Mouse (Mus musculus): ENCODE measurements around the gene Cotl1. TPM values are rescaled to one million over a fixed set of nuclear protein-coding genes. Genes with fewer than 3 reads are reported as not detected.

Cotl1 gene
- polyA plus RNA-seq, 1 experiment: 2.6 TPM

- no peak overlapping the region for H3K4me3 ChIP-seq (replicated peaks)
- H3K9me3 ChIP-seq (ENCODE audit: control insufficient read depth, low read length): no peaks in the 10 kb centered on the region
- no peaks in the 10 kb centered on the region for H3K27me3 ChIP-seq (ENCODE audit: control insufficient read depth)
- TF ChIP-seq GATA1 (IDR thresholded peaks at IDR 0.05; ENCODE audit: low read length) (no peak), TAL1 (IDR thresholded peaks at IDR 0.05; ENCODE audit: low read length) (no peak)
- H3K36me3 ChIP-seq (ENCODE audit: control insufficient read depth): peaks cover 3% of the 10 kb centered on the region; the same call in 1 of the 2 replicates
- H3K4me1 ChIP-seq (ENCODE audit: control insufficient read depth): peaks cover 3% of the 10 kb centered on the region
These were observed 27.5 kb downstream of the Cotl1 start for GRCm38 (mm10) chr8:119812650-119813431.

GRCm38 (mm10) chr8:119811925-119812324, 28.4 kb downstream of the Cotl1 start:
- Histone ChIP-seq H3K27me3 (ENCODE audit: control insufficient read depth) (no peaks in the 10 kb centered on the region), H3K4me3 (replicated peaks) (no peak overlapping the region), H3K36me3 (ENCODE audit: control insufficient read depth) (peaks cover 3% of the 10 kb centered on the region; the same call in 1 of the 2 replicates), H3K9me3 (ENCODE audit: control insufficient read depth, low read length) (no peaks in the 10 kb centered on the region), H3K4me1 (ENCODE audit: control insufficient read depth) (peaks cover 3% of the 10 kb centered on the region)
- TF ChIP-seq GATA1 (IDR thresholded peaks at IDR 0.05; ENCODE audit: low read length): no peak
- TF ChIP-seq TAL1 (IDR thresholded peaks at IDR 0.05; ENCODE audit: low read length): no peak

- peaks cover 3% of the 10 kb centered on the region; the same call in 1 of the 2 replicates for H3K36me3 ChIP-seq (ENCODE audit: control insufficient read depth)
- TF ChIP-seq TAL1 (IDR thresholded peaks at IDR 0.05; ENCODE audit: low read length) (no peak), GATA1 (IDR thresholded peaks at IDR 0.05; ENCODE audit: low read length) (no peak)
- H3K4me3 ChIP-seq (replicated peaks): no peak overlapping the region
- H3K4me1 ChIP-seq (ENCODE audit: control insufficient read depth): peaks cover 3% of the 10 kb centered on the region
- no peaks in the 10 kb centered on the region for H3K27me3 ChIP-seq (ENCODE audit: control insufficient read depth)
- no peaks in the 10 kb centered on the region for H3K9me3 ChIP-seq (ENCODE audit: control insufficient read depth, low read length)
These were observed 29.3 kb downstream of the Cotl1 start for GRCm38 (mm10) chr8:119810953-119811499.

- Histone ChIP-seq H3K4me3 (replicated peaks) (no peak overlapping the region), H3K4me1 (ENCODE audit: control insufficient read depth) (peaks cover 3% of the 10 kb centered on the region), H3K9me3 (ENCODE audit: control insufficient read depth, low read length) (no peaks in the 10 kb centered on the region), H3K27me3 (ENCODE audit: control insufficient read depth) (no peaks in the 10 kb centered on the region), H3K36me3 (ENCODE audit: control insufficient read depth) (peaks cover 3% of the 10 kb centered on the region; the same call in 1 of the 2 replicates)
- TF ChIP-seq TAL1 (IDR thresholded peaks at IDR 0.05; ENCODE audit: low read length) (no peak), GATA1 (IDR thresholded peaks at IDR 0.05; ENCODE audit: low read length) (no peak)
These were observed 30.0 kb downstream of the Cotl1 start for GRCm38 (mm10) chr8:119810127-119810868.

GRCm38 (mm10) chr8:119809620-119810019, 30.7 kb downstream of the Cotl1 start:
- Histone ChIP-seq H3K36me3 (ENCODE audit: control insufficient read depth) (peaks cover 3% of the 10 kb centered on the region; the same call in 1 of the 2 replicates), H3K9me3 (ENCODE audit: control insufficient read depth, low read length) (no peaks in the 10 kb centered on the region), H3K27me3 (ENCODE audit: control insufficient read depth) (no peaks in the 10 kb centered on the region), H3K4me3 (replicated peaks) (no peak overlapping the region), H3K4me1 (ENCODE audit: control insufficient read depth) (peaks cover 3% of the 10 kb centered on the region)
- TF ChIP-seq GATA1 (IDR thresholded peaks at IDR 0.05; ENCODE audit: low read length): no peak
- TF ChIP-seq TAL1 (IDR thresholded peaks at IDR 0.05; ENCODE audit: low read length): no peak

GRCm38 (mm10) chr8:119807687-119808086, 32.7 kb downstream of the Cotl1 start:
- H3K36me3 ChIP-seq (ENCODE audit: control insufficient read depth): peaks cover 3% of the 10 kb centered on the region; the same call in 1 of the 2 replicates
- H3K4me3 ChIP-seq (replicated peaks): no peak overlapping the region
- H3K9me3 ChIP-seq (ENCODE audit: control insufficient read depth, low read length): no peaks in the 10 kb centered on the region
- H3K4me1 ChIP-seq (ENCODE audit: control insufficient read depth): no peaks in the 10 kb centered on the region; the same call in 1 of the 2 replicates
- no peak for TF ChIP-seq GATA1 (IDR thresholded peaks at IDR 0.05; ENCODE audit: low read length)
- no peaks in the 10 kb centered on the region for H3K27me3 ChIP-seq (ENCODE audit: control insufficient read depth)

GRCm38 (mm10) chr8:119806422-119807263, 33.7 kb downstream of the Cotl1 start:
- no peak overlapping the region for H3K4me3 ChIP-seq (replicated peaks)
- no peaks in the 10 kb centered on the region for H3K27me3 ChIP-seq (ENCODE audit: control insufficient read depth)
- H3K9me3 ChIP-seq (ENCODE audit: control insufficient read depth, low read length): no peaks in the 10 kb centered on the region
- H3K4me1 ChIP-seq (ENCODE audit: control insufficient read depth): no peaks in the 10 kb centered on the region
- H3K36me3 ChIP-seq (ENCODE audit: control insufficient read depth): peaks cover 3% of the 10 kb centered on the region; the same call in 1 of the 2 replicates
- TF ChIP-seq GATA1 (IDR thresholded peaks at IDR 0.05; ENCODE audit: low read length) (no peak), TAL1 (IDR thresholded peaks at IDR 0.05; ENCODE audit: low read length) (no peak)

GRCm38 (mm10) chr8:119805275-119805674, 35.1 kb downstream of the Cotl1 start:
- TF ChIP-seq GATA1 (IDR thresholded peaks at IDR 0.05; ENCODE audit: low read length) (no peak), TAL1 (IDR thresholded peaks at IDR 0.05; ENCODE audit: low read length) (no peak)
- Histone ChIP-seq H3K9me3 (ENCODE audit: control insufficient read depth, low read length) (no peaks in the 10 kb centered on the region), H3K4me3 (replicated peaks) (no peak overlapping the region), H3K27me3 (ENCODE audit: control insufficient read depth) (no peaks in the 10 kb centered on the region), H3K36me3 (ENCODE audit: control insufficient read depth) (peaks cover 3% of the 10 kb centered on the region; the same call in 1 of the 2 replicates), H3K4me1 (ENCODE audit: control insufficient read depth) (no peaks in the 10 kb centered on the region)

Measured in erythroblast, embryonic 14.5 days (primary cell).